Mouse (Mus musculus): ENCODE measurements around the gene Sik1.

- TF ChIP-seq CTCF (IDR thresholded peaks at IDR 0.05; ENCODE audit: low read depth, low read length) (no peak), POLR2A (IDR thresholded peaks at IDR 0.05; ENCODE audit: borderline replicate concordance, low read depth, low read length) (no peak)
Observed at GRCm38 (mm10) chr17:31826669-31827068, 28.9 kb downstream of the Sik1 start.
